Mouse (Mus musculus) hematopoietic stem cell, adult 5-6 weeks (primary cell): ENCODE data around the gene Arhgef40. TPM values are rescaled to one million over a fixed set of nuclear protein-coding genes. Genes with fewer than 3 reads are reported as not detected.

Source experiments
- ATAC-seq, 2 experiments: fragments of 125-278 bp in 1 of 2; replicated peaks in 1 of 2; 2 replicates each; pipeline ENCODE4 v1.8.0; 2016 to 2017; ENCODE audit warnings: inconsistent platforms in 2 of 2, mild to moderate bottlenecking in 2 of 2, moderate number of reproducible peaks in 2 of 2, low read depth in 1 of 2, moderate TSS enrichment in 1 of 2; ENCODE audit not compliant: low FRiP score in 2 of 2, poor library complexity in 2 of 2, severe bottlenecking in 2 of 2, insufficient read depth in 1 of 2, low TSS enrichment in 1 of 2
- total RNA-seq: library from RNA; stranded (forward); fragments of 172-1452, 232-1000 nt; gene quantifications from 2 replicates; pipeline ENCODE4 v1.2.3, GENCODE M21; 2017

The Arhgef40 gene
- total RNA-seq = 28.4 and 44.7 TPM in 2 replicates

DNA sequence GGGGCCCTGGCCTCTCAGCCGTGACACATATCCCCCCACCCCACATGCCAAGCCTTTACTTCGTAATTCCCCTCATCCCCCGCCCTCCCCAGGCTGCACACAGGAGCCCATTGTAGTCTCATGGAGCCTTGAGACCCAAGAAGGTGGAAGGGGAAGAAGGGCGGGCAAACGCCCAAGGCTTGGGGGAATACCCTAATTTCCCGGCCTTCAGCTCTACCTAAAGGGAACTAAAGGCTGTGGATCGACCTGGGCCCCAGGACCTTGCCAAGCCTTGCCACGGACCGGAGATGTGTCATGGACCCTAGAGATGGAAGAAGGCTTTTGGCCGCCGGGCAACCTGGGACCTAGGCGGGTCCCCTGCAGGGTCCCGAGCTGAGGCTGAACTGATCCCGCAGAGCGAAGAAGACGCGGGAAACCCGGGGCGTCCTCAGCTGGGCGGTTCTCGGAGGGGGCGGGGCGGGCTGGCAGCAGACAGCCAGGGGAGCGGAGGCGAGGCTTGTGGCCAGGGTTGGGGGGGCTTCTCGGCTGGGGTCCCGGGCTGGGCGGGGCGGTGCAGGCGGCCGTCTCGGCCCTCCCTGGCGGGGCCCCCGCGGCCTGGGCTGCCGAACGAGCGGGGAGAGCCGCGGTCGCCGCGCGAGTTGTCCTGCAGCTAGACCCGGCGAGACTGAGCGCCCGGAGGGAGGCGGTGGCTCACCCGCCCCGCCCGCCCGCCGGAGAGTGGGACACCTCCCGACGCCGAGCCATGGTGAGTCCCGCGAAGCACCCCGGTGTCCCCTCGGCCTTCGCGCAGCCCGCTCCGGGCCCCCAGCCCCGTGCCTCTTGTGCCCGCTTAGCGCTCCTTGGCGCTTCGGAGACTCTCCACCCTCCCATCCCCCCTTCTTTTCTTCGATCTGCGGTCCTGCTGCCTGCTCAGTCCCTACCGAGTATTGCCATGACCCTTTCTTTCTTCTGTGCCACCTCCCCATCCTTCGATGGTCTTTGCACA, at the start of gene Arhgef40:
Gene Arhgef40 (plus strand): TSS at position 473 of the 985 bp plus-strand sequence.
- ATAC-seq = peak; percentile 60 to 67

- no peak for ATAC-seq
Measured at GRCm38 (mm10) chr14:51939005-51939404, 45.5 kb upstream of the Arhgef40 start.

DNA sequence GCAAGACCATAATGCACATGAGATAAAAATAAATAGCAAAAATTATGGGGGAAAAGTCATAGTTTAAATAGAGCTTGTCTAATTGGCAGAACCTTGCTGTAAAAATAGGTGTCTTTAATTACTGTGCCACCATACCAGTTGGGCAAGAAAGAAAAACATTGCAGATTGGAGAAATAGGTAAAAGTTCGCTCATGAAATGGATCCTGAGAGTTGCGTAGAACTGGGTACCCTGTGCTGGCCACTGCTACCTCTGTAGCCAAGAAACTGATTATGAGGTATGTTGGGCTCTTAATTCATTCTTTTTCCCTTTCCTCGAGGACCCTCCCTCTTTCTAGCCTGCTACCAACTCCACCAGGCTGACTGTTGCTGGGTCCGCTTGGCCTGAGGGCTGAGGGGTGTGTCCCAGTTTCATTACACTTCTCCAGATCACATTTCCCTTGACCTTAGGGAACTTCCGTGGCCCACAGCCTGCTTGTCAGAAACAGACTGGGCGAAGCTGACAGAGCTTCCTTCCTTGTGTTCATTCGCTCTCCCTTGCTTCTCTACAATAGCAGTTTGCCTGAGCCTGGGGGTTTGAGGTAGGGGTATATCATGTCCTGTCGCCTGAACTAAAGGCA, 43.5 kb upstream of the Arhgef40 start:
- ATAC-seq = peak; percentile 22 to 74; a peak in 3 of 4 replicates

DNA sequence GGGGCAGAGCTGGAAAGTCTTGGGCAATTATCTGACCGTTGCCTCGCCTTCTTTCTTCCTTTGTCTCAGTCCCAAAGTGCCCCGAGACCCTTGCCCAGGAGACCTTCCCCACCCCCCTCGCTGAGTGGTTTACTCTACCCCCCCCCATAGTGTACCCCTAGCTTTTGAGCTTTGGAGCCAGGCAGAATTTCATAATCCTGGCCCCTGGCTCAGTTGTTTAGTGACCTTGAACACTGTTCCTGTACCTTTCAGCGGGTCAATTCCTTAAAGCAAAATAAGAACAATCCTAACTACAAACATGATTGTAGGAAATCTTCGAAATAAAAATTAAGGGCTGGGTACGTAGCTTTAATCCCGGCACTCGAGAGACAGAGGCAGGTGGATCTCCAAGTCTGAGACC, 42.9 kb upstream of the Arhgef40 start:
- no peak for ATAC-seq

DNA sequence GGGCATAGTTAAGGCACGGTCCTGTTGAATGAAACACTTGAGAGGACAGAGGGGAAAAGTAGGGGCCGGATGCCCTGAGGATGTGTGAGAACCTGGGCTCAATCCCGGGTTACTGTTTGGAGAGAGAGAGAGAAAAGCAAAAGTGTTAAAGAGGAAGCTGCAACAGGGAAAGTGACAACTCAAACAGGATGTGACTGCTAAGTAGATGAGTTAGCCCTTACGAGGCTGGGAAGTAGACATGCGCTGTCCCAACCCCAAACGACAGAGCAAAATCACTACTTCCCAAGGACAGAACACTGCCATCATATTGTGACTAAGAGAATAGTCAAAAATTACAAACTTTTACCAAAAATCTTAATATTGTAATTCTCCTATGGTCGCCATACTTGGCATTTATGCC, 42.3 kb upstream of the Arhgef40 start:
- 0 out of 4 replicates have a peak, but pooled peaks of 1 of the 2 experiments have one; percentile 17 for ATAC-seq

- no peak for ATAC-seq
Measured at GRCm38 (mm10) chr14:51943336-51943735, 41.2 kb upstream of the Arhgef40 start.

DNA sequence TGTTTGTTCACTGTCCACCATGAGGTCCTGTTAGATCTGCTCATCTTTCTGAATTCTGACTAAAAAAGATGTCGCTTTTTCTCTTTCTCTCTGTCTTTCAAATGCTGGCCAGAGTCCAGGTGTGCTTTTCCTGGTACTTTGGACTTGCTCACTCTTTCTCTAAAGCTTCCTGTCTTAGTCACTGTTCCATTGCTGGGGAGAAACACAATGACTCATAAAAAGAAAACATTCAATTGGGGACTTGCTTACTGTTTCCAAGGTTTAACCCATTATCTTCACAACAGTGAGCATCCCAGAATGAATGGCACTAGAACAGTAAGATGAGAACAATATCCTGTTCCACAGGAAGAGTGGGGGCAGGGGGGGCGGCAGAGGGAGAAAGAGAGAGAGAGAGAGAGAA, 24.2 kb upstream of the Arhgef40 start:
- ATAC-seq = no peak

- no peak for ATAC-seq
Measured at GRCm38 (mm10) chr14:51967400-51967799, 17.1 kb upstream of the Arhgef40 start.

DNA sequence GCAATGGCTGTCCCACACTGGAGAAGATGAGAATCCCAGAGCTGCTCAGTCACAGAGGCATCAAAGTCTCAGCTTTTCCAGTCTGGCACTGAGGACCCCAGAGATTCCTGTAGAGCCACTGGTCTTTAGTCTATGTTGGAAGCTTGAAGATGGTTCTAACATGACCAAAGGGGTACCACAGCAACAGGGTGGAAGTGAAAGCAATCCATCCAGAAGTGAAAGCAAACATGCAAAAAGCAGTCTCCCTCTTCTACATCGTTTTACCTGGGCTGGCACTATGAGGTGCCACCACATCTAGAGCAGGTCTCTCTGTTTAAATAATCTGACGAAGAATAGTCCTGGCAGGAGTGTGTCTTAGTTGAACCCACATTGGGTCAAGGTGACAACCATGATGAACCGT, 5.3 kb upstream of the Arhgef40 start:
- ATAC-seq = no peak

GRCm38 (mm10) chr14:51983251-51983650, 1.3 kb upstream of the Arhgef40 start:
- no peak for ATAC-seq

GRCm38 (mm10) chr14:51983855-51984246, 668 bp upstream of the Arhgef40 start:
- peak; percentile 40 to 47; a peak in 3 of 4 replicates for ATAC-seq

GRCm38 (mm10) chr14:51985301-51986152, 1.0 kb downstream of the Arhgef40 start:
- ATAC-seq = peak; percentile 34 to 47

- ATAC-seq = no peak
Measured at GRCm38 (mm10) chr14:51986153-51986505, 1.6 kb downstream of the Arhgef40 start.

DNA sequence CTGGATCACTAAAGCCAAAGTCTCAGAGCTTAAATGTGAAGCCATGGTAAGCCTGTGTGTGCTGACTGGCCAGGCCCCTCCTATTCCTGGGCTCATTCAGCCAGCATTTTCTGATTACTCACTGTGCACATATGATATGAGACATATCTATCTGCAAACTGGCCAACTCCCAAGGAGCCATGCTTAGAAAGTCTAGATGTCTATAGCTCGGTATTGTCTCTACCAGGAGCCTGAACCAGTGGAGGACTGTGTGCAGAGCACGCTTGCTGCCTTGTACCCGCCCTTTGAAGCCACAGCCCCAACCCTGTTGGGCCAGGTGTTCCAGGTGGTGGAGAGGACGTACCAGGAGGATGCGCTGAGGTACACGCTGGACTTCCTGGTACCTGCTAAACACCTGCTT, 2.7 kb downstream of the Arhgef40 start:
- ATAC-seq = no peak

GRCm38 (mm10) chr14:51988731-51989130, 4.2 kb downstream of the Arhgef40 start:
- ATAC-seq = no peak

GRCm38 (mm10) chr14:51989461-51989970, 5.0 kb downstream of the Arhgef40 start:
- no peak for ATAC-seq

DNA sequence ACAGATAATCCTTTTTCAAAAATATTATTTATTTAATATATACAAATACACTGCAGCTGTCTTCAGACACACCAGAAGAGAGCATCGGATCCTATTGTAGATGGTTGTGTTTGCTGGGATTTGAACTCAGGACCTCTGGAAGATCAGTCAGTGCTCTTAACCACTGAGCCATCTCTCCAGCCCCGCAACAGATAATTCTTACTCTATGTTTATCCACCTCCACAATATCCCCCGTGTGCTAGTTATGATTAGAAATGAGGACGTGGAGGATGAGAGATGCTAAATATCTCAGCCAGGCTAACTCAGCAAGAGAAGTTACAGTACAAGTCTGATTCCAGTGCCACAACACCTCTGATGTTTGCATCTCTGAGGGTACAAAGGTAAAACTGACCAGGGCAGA, 9.9 kb downstream of the Arhgef40 start:
- no peak for ATAC-seq
